Mouse (Mus musculus): Measurements from ENCODE around the gene Gm10972. TPM values are rescaled to one million over a fixed set of nuclear protein-coding genes. Genes with fewer than 3 reads are reported as not detected.

Gm10972 gene
- not detected for polyA plus RNA-seq (2014; fragmentation: Illumina TruSeq; extraction: RNeasy Lipid Tissue Mini Kit (QIAGEN cat#74804); ENCODE audit: low replicate concordance)

DNA sequence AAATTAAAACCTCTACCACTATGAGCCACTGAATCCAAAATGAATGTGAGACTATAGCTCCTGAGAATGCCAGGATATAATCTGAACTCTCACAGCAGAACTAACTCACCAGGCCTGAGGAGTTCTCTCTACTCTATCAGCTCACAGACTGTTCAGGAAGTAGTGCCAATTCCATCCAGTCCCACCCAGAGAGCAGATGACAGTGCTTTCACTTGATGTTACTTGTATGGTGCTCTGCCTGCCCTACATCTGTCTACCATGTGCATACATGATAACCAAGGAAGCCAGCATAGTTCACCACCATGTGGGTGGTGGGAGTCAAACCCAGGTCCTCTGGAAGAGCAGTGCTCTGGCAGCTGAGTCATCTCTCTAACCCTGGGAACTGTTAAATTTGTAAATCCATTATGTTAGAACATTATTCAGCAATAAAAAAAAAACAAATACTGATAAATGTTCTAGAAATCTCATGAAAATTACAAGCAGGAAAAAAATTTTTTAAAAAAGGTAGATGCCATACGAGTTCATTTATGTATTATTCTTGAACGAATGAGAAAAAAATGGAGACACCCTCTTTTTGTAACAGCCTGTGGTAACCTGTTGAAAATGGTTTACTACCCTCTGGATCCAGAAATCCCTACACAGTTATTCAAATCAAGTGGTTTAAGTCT is at the start of gene Gm10972:
Gene Gm10972 (plus strand): TSS at position 618 of the 668 bp plus-strand sequence.

GRCm38 (mm10) chr3:94658740-94659095 is 15.8 kb downstream of the Gm10972 start, which contains the start of gene Tuft1:
Gene Tuft1, minus strand, starts transcription at chr3:94658872.

Other genes with a start within 250 kb of the Gm10972 start
- gene Lingo4, start 244.6 kb upstream of the Gm10972 start, polyA plus RNA-seq (2014; fragmentation: Illumina TruSeq; extraction: RNeasy Lipid Tissue Mini Kit (QIAGEN cat#74804); ENCODE audit: low replicate concordance): 0.19 TPM
- gene Tdrkh, start 229.8 kb upstream of the Gm10972 start, polyA plus RNA-seq (2014; fragmentation: Illumina TruSeq; extraction: RNeasy Lipid Tissue Mini Kit (QIAGEN cat#74804); ENCODE audit: low replicate concordance): 1.3 TPM
- 35.5 TPM for gene Mrpl9, start 199.8 kb upstream of the Gm10972 start, polyA plus RNA-seq (2014; fragmentation: Illumina TruSeq; extraction: RNeasy Lipid Tissue Mini Kit (QIAGEN cat#74804); ENCODE audit: low replicate concordance)
- gene Oaz3, start 199.2 kb upstream of the Gm10972 start, polyA plus RNA-seq (2014; fragmentation: Illumina TruSeq; extraction: RNeasy Lipid Tissue Mini Kit (QIAGEN cat#74804); ENCODE audit: low replicate concordance): not detected
- 0.19 TPM for gene Celf3, start 164.8 kb upstream of the Gm10972 start, polyA plus RNA-seq (2014; fragmentation: Illumina TruSeq; extraction: RNeasy Lipid Tissue Mini Kit (QIAGEN cat#74804); ENCODE audit: low replicate concordance)
- 0.85 TPM for gene Riiad1, start 162.8 kb upstream of the Gm10972 start, polyA plus RNA-seq (2014; fragmentation: Illumina TruSeq; extraction: RNeasy Lipid Tissue Mini Kit (QIAGEN cat#74804); ENCODE audit: low replicate concordance)
- 38.1 TPM for gene Snx27, start 60.4 kb upstream of the Gm10972 start, polyA plus RNA-seq (2014; fragmentation: Illumina TruSeq; extraction: RNeasy Lipid Tissue Mini Kit (QIAGEN cat#74804); ENCODE audit: low replicate concordance)
- gene Tuft1, start 15.8 kb downstream of the Gm10972 start, polyA plus RNA-seq (2014; fragmentation: Illumina TruSeq; extraction: RNeasy Lipid Tissue Mini Kit (QIAGEN cat#74804); ENCODE audit: low replicate concordance): 9.9 TPM
- gene Selenbp2, start 50.4 kb downstream of the Gm10972 start, polyA plus RNA-seq (2014; fragmentation: Illumina TruSeq; extraction: RNeasy Lipid Tissue Mini Kit (QIAGEN cat#74804); ENCODE audit: low replicate concordance): not detected
- 18.8 TPM for gene Cgn, start 143.4 kb downstream of the Gm10972 start, polyA plus RNA-seq (2014; fragmentation: Illumina TruSeq; extraction: RNeasy Lipid Tissue Mini Kit (QIAGEN cat#74804); ENCODE audit: low replicate concordance)
- gene Pogz, start 194.5 kb downstream of the Gm10972 start, polyA plus RNA-seq (2014; fragmentation: Illumina TruSeq; extraction: RNeasy Lipid Tissue Mini Kit (QIAGEN cat#74804); ENCODE audit: low replicate concordance): 11.0 TPM
- gene Psmb4, start 243.8 kb downstream of the Gm10972 start, polyA plus RNA-seq (2014; fragmentation: Illumina TruSeq; extraction: RNeasy Lipid Tissue Mini Kit (QIAGEN cat#74804); ENCODE audit: low replicate concordance): 19.9 TPM

Measured in small intestine, adult 10 weeks (tissue).